Mouse (Mus musculus) naive thymus-derived CD4-positive, alpha-beta T cell, adult 2 months (primary cell): Measurements from ENCODE around the gene Rassf9.

Source experiments
- DNase-seq: peaks from one replicate; pipeline ENCODE4 v3.0.0-alpha.2; 2011; ENCODE audit warnings: low read depth

The Rassf9 gene

DNA sequence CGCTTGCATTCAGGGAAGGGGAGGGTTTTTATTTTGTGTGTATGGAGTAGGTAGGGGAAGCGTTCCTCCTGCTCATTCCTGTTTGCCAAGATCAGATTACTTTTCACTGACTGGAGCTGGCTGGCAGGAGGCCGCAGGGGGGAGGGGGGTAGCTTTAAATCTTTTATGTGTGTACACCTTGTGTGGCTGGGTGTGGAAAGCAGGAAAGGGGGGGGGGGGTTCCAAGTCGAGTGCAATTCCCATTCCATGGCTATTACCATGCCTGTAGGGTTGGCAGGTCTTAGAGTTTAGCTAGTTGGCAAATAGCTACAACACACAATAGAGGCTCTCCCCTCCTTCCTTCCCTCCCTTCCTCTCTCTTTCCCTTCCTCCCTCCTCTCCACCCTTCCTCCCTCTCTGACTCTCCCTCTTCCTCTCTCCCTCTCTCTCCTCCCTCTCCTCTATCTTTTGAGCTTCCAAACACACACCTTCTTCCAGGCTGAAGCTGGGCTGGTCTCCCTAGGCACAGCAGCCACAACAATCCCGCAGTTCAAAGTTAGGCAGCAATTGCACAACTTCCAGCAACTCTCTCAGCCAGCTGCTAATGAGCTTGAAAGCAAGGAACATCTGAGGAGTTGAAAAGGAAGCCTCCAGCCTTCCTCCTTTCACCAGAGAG is at the start of gene Rassf9:
Rassf9 (plus strand) TSS at position 416 of the 655 bp plus-strand sequence.
- no peak for DNase-seq

DNA sequence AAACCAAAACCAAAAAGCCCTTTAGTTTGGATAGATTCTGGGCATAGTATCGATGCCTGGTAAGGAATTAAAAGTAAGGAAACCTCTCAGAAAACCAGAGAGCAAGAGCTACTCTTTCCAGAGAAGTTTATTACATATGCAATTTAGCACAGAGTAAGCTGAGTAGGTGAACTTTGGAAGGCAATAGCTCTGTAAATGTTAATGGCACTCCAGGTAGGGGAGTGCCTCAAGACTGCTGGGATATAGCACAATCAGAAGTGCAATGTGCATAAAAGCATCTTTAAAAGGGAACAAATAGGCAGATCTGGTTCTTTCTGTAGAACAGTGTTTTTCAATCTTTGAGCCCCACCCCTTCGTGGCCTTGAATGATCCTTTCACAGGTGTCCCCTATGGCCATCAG is 42.6 kb upstream of the Rassf9 start:
- DNase-seq = no peak

DNA sequence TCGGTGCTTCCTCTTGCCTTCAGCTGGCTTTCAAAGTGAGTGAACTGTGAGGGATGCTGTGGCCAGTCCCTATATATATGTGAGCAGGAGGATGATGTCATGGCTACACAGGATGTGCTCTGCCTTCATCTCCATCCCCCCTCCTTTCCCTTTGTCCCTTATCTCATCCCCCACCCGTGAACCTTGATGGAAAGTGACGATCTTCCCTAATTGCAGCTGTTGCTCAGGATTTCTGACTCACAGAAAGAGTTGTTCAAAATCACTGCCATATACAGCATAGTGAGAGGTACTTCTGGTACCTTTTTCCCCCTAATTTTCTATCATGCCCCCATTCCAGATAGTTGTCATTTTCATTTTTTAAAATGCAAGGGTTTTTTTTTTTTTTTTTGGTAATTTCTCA is 21.6 kb upstream of the Rassf9 start, which contains the start of gene Nts:
Nts (minus strand) TSS at position 101 of the 400 bp plus-strand sequence.
- no peak for DNase-seq

DNA sequence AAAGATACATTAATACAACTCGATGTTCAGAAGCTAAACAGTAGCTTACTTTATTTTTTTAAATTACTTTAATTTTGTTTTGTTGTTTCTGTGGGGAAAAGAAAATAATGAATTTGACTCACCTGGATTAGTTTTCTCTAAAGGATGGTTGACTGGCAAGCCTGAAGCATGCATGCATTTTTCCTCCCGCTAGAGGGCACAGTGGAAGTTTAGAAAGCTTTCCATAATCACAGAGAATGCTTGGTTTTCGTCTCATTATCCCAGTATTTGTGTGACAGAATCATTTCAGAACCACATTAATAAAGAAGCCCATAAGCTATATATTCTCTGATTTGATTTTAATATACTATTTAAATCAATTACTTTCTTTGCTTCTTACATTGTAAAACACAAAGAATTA is 20.2 kb upstream of the Rassf9 start:
- no peak for DNase-seq

DNA sequence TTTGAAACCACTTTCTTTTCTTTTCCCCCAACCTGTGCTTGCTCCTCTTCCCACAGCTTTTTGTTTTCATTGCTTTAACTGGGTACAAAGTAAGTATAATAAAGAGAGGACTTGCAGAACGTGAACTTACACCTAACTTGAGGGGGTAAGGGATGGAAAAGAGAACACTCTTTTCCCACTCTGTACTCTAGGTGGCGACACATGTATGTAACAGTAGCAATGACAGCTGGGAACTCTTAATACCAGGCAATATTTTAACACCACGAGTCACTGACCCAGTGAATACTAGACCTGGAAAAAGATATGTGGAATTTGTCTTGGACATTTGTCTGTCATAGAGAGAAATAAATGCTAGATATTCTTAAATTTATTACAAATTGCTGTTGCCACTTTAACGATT is 13.3 kb upstream of the Rassf9 start:
- DNase-seq = no peak

DNA sequence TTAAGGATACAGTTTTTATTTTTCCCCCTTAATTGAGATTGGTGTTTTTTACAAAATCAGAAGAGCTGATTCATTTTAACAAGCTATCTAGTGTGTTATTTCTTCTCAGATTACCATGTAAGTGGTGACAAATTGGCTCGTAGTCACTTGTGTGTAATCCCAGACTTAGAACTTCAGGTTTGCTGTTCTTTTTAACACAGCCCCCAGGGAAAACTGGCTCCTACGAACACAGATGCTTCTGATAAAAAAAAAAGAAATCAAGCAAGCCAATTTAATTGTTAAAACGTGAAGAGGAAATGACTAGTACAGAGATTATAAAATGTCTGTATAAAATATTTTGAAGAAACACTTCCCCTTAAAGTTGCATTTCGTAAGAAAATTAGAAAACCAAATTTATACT is 4.6 kb upstream of the Rassf9 start:
- no peak for DNase-seq

DNA sequence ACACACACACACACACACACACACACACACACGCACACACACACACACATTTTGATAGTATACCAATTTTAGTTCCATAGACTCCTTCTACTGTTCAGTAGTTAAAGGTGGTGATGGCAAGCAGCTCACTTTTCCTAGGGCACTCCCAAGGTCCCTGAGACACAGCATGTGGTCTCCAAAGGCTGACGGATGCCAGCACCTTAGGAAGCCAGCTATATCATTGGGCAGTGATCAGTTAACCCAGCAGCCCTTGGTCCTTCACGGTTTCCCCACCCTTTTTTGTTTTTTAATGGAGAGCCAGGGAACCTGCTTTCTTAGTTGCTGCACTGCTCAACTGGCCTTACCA is 588 bp upstream of the Rassf9 start:
- no peak for DNase-seq

DNA sequence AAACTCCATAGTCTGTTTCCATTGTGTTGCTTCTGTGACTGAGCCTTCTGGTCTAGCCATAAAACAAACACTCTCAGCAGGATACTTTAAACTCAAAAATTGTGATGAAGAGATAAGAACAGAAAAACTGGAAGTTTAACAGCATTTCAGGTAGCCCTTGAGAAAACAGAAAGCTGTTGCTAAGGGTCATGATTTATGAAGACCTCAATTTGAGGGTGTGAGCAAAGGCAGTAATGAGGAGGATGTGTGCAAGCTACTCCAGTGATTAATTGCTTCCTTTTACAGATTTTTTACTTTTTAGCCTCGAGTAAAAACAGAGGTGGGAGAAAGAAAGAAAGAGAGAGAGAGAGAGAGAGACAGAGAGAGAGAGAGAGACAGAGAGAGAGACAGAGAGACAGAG is 2.1 kb downstream of the Rassf9 start:
- DNase-seq = no peak

DNA sequence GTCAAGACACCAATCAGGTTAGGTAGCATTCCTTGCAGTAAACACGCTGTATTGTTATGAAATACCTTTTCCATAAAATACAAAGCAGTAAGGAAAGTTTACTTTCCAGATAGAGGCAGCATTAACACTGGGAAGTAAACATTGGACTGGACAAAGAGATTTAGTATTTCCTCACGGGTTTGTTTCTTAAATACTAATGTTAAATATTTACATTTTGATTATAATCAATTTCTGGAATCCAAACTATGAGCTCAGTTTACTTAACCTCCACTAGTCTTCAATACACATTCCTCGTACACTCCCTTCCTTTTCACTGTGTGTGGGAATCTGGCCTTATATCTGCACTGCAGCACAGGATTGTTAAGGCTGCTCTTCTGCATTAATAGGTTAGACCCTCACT is 15.9 kb downstream of the Rassf9 start:
- DNase-seq = no peak

DNA sequence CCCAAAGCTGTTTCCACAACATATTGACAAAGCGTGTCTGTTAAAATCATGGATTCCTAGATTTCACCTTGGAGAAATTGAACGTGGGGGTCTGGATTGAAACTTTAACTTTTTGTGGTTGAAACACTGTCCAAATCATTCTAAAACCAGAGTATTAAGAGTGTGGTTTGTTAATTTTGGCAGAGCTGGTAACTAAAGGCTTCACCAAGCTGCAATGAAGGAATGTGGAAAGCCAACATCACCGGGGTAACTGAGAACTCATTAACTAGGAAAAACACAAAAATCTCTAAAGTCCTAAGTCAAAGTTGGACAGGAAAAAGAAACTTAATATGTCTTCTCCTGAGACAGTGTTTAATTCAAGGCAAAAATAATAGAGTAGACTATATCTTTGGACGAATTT is 41.9 kb downstream of the Rassf9 start:
- no peak for DNase-seq

DNA sequence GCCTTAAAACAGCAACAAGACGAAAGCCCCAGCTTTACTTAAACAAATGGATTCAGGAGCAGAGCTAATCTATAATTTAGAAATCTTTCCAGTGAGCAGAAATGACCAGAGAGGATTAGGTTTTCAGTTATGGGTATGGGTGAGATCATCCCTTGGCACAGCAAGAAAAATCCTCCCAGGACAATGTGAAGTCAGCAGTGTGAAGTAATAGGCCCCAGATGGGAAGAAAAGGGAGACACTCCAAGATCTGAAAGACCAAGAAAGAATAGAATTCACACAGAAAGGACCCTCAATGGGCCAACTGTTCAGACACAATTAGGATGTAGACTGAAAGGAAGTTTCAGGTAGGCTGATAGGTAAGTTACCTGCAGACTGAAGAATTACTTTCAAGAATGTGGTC is 50.5 kb downstream of the Rassf9 start:
- no peak for DNase-seq

DNA sequence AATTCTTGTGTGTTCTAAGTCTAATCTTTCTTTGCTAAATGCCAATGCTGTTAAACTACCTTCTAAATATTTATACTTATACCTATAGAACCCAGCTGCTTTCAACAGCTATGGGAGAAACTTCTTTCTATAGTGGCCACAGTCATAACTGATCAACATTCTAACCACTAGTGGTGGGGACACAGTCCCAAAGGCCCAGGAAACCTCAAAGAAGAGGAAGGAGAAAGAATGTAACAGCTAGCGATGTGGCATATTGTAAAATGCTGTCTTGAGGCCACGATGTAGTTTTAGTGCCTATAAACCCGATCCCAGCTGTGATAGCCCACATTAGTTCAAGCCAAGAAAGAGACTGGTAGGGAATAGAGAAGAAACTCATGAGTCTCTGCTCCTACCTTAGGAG is 65.9 kb downstream of the Rassf9 start:
- DNase-seq = no peak

DNA sequence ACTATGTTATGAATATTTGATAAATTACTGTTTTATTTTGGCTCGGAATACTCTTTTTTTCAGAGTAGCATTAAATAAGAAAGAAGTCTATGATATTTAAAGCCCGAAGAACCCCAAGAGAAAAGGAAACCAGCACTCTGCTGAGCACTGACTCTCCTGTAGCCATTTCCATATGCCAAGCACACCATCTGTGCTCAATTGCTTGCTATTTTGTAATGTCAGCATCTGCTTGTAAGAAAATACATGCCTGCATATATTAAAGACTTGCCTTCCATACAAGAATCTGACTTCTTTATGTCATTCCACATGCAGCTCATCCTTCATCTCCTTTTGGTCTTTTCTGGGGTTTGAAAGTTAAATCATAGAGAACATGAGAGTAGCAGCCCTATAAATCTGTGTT is 82.3 kb downstream of the Rassf9 start:
- DNase-seq = no peak
